Mouse (Mus musculus) thymus, postnatal 4 days (tissue): Measurements from ENCODE around the gene Fam163b.

Experiments
- DNase-seq: peaks from one replicate; pipeline ENCODE4 v3.0.0; 2021

The Fam163b gene

GRCm38 (mm10) chr2:27141950-27142693 lies at the start of gene Fam163b:
TSS of gene Fam163b (minus strand) at chr2:27142491.
- peak; percentile 86 for DNase-seq

- no peak for DNase-seq
These were observed 47.7 kb upstream of the Fam163b start for GRCm38 (mm10) chr2:27189994-27190393.

GRCm38 (mm10) chr2:27187531-27187930 lies 45.2 kb upstream of the Fam163b start:
- no peak for DNase-seq

- no peak for DNase-seq
These were observed 41.4 kb upstream of the Fam163b start for GRCm38 (mm10) chr2:27183734-27184133.

GRCm38 (mm10) chr2:27181907-27182306 lies 39.6 kb upstream of the Fam163b start:
- DNase-seq = no peak

- DNase-seq = no peak
These were observed 36.8 kb upstream of the Fam163b start for GRCm38 (mm10) chr2:27179101-27179500.

GRCm38 (mm10) chr2:27175696-27176267 lies 33.5 kb upstream of the Fam163b start:
- DNase-seq = peak; percentile 58

GRCm38 (mm10) chr2:27174242-27174641 lies 32.0 kb upstream of the Fam163b start:
- no peak for DNase-seq

GRCm38 (mm10) chr2:27166999-27167398 lies 24.7 kb upstream of the Fam163b start:
- no peak for DNase-seq

- DNase-seq = peak; percentile 49
These were observed 23.8 kb upstream of the Fam163b start for GRCm38 (mm10) chr2:27166074-27166473.

- DNase-seq = no peak
These were observed 22.7 kb upstream of the Fam163b start, which contains the start of gene Dbh for GRCm38 (mm10) chr2:27164796-27165590. TSS of gene Dbh (plus strand) at chr2:27165233.

- DNase-seq = no peak
These were observed 21.6 kb upstream of the Fam163b start for GRCm38 (mm10) chr2:27163851-27164250.

GRCm38 (mm10) chr2:27162656-27163055 lies 20.4 kb upstream of the Fam163b start:
- DNase-seq = no peak

- DNase-seq = no peak
These were observed 19.2 kb upstream of the Fam163b start for GRCm38 (mm10) chr2:27161526-27161925.

GRCm38 (mm10) chr2:27156596-27156995 lies 14.3 kb upstream of the Fam163b start:
- DNase-seq = no peak

- DNase-seq = no peak
These were observed 12.3 kb upstream of the Fam163b start for GRCm38 (mm10) chr2:27154466-27155185.

GRCm38 (mm10) chr2:27149457-27149856 lies 7.2 kb upstream of the Fam163b start:
- no peak for DNase-seq

- DNase-seq = no peak
These were observed 4.5 kb upstream of the Fam163b start for GRCm38 (mm10) chr2:27146840-27147239.

GRCm38 (mm10) chr2:27144957-27145356 lies 2.7 kb upstream of the Fam163b start:
- no peak for DNase-seq

- DNase-seq = no peak
These were observed 3.9 kb downstream of the Fam163b start for GRCm38 (mm10) chr2:27138356-27138755.

- DNase-seq = no peak
These were observed 5.5 kb downstream of the Fam163b start for GRCm38 (mm10) chr2:27136789-27137188.

GRCm38 (mm10) chr2:27136336-27136735 lies 6.0 kb downstream of the Fam163b start:
- DNase-seq = no peak

- no peak for DNase-seq
These were observed 6.4 kb downstream of the Fam163b start for GRCm38 (mm10) chr2:27135935-27136334.
